Mouse (Mus musculus): ENCODE data around the gene Klhl2. TPM values are rescaled to one million over a fixed set of nuclear protein-coding genes. Genes with fewer than 3 reads are reported as not detected.
A peak's percentile ranks its signal among the peaks of the same experiment; 100 is the strongest.

Gene Klhl2
- total RNA-seq (2021) (10 to 100 TPM; 14.5 to 19.4 TPM), polyA plus RNA-seq (2012; rRNA removed) (6.0 and 8.1 TPM in 2 replicates)
- long read RNA-seq, transcript Klhl2-201 (15 exons, 3,412 nt), result major isoform, 29 of 33 reads
- long read RNA-seq, partial matches to known transcripts, result 2 of 33 reads
- long read RNA-seq, other reads (novel, unspliced or antisense), result 2 of 33 reads

- peak within 1 kb of the TSS; percentile 87 for H3K9ac ChIP-seq (ENCODE audit: low read depth, low read length)
- peak within 1 kb of the TSS; percentile 71 for H3K4me3 ChIP-seq
- no peaks in the 10 kb centered on the region; the same call in 1 of the 2 replicates for H3K79me2 ChIP-seq (replicated peaks; ENCODE audit: control insufficient read depth, insufficient read depth, low read length)
- H3K36me3 ChIP-seq (ENCODE audit: control insufficient read depth, insufficient read depth, low read length), result no peaks in the 10 kb centered on the region
- H3K27ac ChIP-seq, result peak within 1 kb of the TSS; percentile 76
- no peaks in the 10 kb centered on the region for H3K27me3 ChIP-seq (ENCODE audit: control insufficient read depth, insufficient read depth, low read length)
- intact Hi-C loops (cut with DNase I), result loop anchor here (1.0 to 5.0 kb wide), 4 partner anchors 21 to 118 kb away; partner anchors contain the start of genes Msmo1 and Tmem192
- peaks cover 6% of the 10 kb centered on the region for H3K4me1 ChIP-seq (ENCODE audit: control insufficient read depth, insufficient read depth, low read length)
- 6% methylated on average over 40 of the region's 68 CpGs for WGBS
- peak; percentile 87 to 90 for DNase-seq
- TF ChIP-seq POLR2A (IDR thresholded peaks at IDR 0.05; ENCODE audit: insufficient read depth, low read depth, low read length) (peak; percentile 57), EP300 (IDR thresholded peaks at IDR 0.05; ENCODE audit: insufficient read depth, low read depth, low read length) (no peak)
These were observed at the start of gene Klhl2 for GRCm38 (mm10) chr8:64849897-64850541. Klhl2 (minus strand) TSS chr8:64850017.

GRCm38 (mm10) chr8:64898710-64899109 lies 48.9 kb upstream of the Klhl2 start:
- Histone ChIP-seq H3K27me3 (ENCODE audit: control insufficient read depth, insufficient read depth, low read length) (no peaks in the 10 kb centered on the region), H3K4me1 (ENCODE audit: control insufficient read depth, insufficient read depth, low read length) (no peaks in the 10 kb centered on the region), H3K9ac (ENCODE audit: low read depth, low read length) (no peak overlapping the region), H3K36me3 (ENCODE audit: control insufficient read depth, insufficient read depth, low read length) (no peaks in the 10 kb centered on the region), H3K27ac (no peak overlapping the region), H3K4me3 (no peak overlapping the region), H3K79me2 (replicated peaks; ENCODE audit: control insufficient read depth, insufficient read depth, low read length) (no peaks in the 10 kb centered on the region)
- intact Hi-C loops (cut with DNase I), result no loop called here
- 44% methylated on average over 4 of the region's 4 CpGs for WGBS
- no peak for TF ChIP-seq EP300 (IDR thresholded peaks at IDR 0.05; ENCODE audit: insufficient read depth, low read depth, low read length)
- no peak for TF ChIP-seq POLR2A (IDR thresholded peaks at IDR 0.05; ENCODE audit: insufficient read depth, low read depth, low read length)
- no peak for TF ChIP-seq CTCF (IDR thresholded peaks at IDR 0.05)
- DNase-seq, result no peak

- 81% methylated on average over 5 of the region's 5 CpGs for WGBS
- no peak overlapping the region for H3K4me3 ChIP-seq
- H3K9ac ChIP-seq (ENCODE audit: low read depth, low read length), result no peak overlapping the region
- H3K27me3 ChIP-seq (ENCODE audit: control insufficient read depth, insufficient read depth, low read length), result no peaks in the 10 kb centered on the region
- intact Hi-C loops (cut with DNase I), result no loop called here
- H3K27ac ChIP-seq, result no peak overlapping the region
- DNase-seq, result no peak
- no peaks in the 10 kb centered on the region for H3K36me3 ChIP-seq (ENCODE audit: control insufficient read depth, insufficient read depth, low read length)
- H3K79me2 ChIP-seq (replicated peaks; ENCODE audit: control insufficient read depth, insufficient read depth, low read length), result no peaks in the 10 kb centered on the region
- H3K4me1 ChIP-seq (ENCODE audit: control insufficient read depth, insufficient read depth, low read length), result no peaks in the 10 kb centered on the region
- no peak for TF ChIP-seq CTCF (IDR thresholded peaks at IDR 0.05)
These were observed 46.9 kb upstream of the Klhl2 start for GRCm38 (mm10) chr8:64896731-64897130.

- no peaks in the 10 kb centered on the region for H3K79me2 ChIP-seq (replicated peaks; ENCODE audit: control insufficient read depth, insufficient read depth, low read length)
- H3K27ac ChIP-seq, result peak overlapping the region; percentile 56
- H3K27me3 ChIP-seq (ENCODE audit: control insufficient read depth, insufficient read depth, low read length), result no peaks in the 10 kb centered on the region
- H3K4me1 ChIP-seq (ENCODE audit: control insufficient read depth, insufficient read depth, low read length), result peaks cover 5% of the 10 kb centered on the region
- no peak overlapping the region for H3K4me3 ChIP-seq
- 23% methylated on average over 13 of the region's 13 CpGs for WGBS
- no peak overlapping the region for H3K9ac ChIP-seq (ENCODE audit: low read depth, low read length)
- peak; percentile 93; the same call in 1 of the 2 replicates for TF ChIP-seq EP300 (IDR thresholded peaks at IDR 0.05; ENCODE audit: insufficient read depth, low read depth, low read length)
- TF ChIP-seq POLR2A (IDR thresholded peaks at IDR 0.05; ENCODE audit: insufficient read depth, low read depth, low read length), result no peak
- intact Hi-C loops (cut with DNase I), result loop anchor here (2.0 to 5.0 kb wide), 3 partner anchors 30 to 93 kb away; partner anchors contain the start of gene Klhl2
- peak; percentile 58 to 60 for DNase-seq
- no peaks in the 10 kb centered on the region for H3K36me3 ChIP-seq (ENCODE audit: control insufficient read depth, insufficient read depth, low read length)
These were observed 30.9 kb upstream of the Klhl2 start for GRCm38 (mm10) chr8:64880619-64881200.

- peaks cover 5% of the 10 kb centered on the region for H3K4me1 ChIP-seq (ENCODE audit: control insufficient read depth, insufficient read depth, low read length)
- H3K27ac ChIP-seq, result no peak overlapping the region
- no peaks in the 10 kb centered on the region for H3K27me3 ChIP-seq (ENCODE audit: control insufficient read depth, insufficient read depth, low read length)
- H3K9ac ChIP-seq (ENCODE audit: low read depth, low read length), result no peak overlapping the region
- TF ChIP-seq EP300 (IDR thresholded peaks at IDR 0.05; ENCODE audit: insufficient read depth, low read depth, low read length) (no peak), POLR2A (IDR thresholded peaks at IDR 0.05; ENCODE audit: insufficient read depth, low read depth, low read length) (no peak), CTCF (IDR thresholded peaks at IDR 0.05) (no peak)
- 52% methylated on average over 22 of the region's 22 CpGs for WGBS
- intact Hi-C loops (cut with DNase I), result no loop called here
- peak in 1 of 2 experiments; percentile 37 for DNase-seq
- no peaks in the 10 kb centered on the region for H3K36me3 ChIP-seq (ENCODE audit: control insufficient read depth, insufficient read depth, low read length)
- no peaks in the 10 kb centered on the region for H3K79me2 ChIP-seq (replicated peaks; ENCODE audit: control insufficient read depth, insufficient read depth, low read length)
- H3K4me3 ChIP-seq, result no peak overlapping the region
These were observed 28.0 kb upstream of the Klhl2 start for GRCm38 (mm10) chr8:64877630-64878312.
